Mouse (Mus musculus): ENCODE measurements around the gene Plcb1. TPM values are rescaled to one million over a fixed set of nuclear protein-coding genes. Genes with fewer than 3 reads are reported as not detected.

Gene Plcb1
- polyA plus RNA-seq, 1 experiment from 2014 or later, result 10.9 TPM

GRCm38 (mm10) chr2:135067419-135067818 is 281.6 kb downstream of the Plcb1 start:
- H3K36me3 ChIP-seq, result no peaks in the 10 kb centered on the region
- no peak overlapping the region for H3K9ac ChIP-seq
- ATAC-seq, result no peak
- no peaks in the 10 kb centered on the region for H3K4me1 ChIP-seq (replicated peaks)
- H3K27me3 ChIP-seq (replicated peaks), result no peaks in the 10 kb centered on the region
- H3K4me3 ChIP-seq (replicated peaks), result no peak overlapping the region
- H3K27ac ChIP-seq, result no peak overlapping the region
- no peak overlapping the region for H3K4me2 ChIP-seq (replicated peaks)
- no peaks in the 10 kb centered on the region for H3K9me3 ChIP-seq

GRCm38 (mm10) chr2:135071349-135071748 is 285.5 kb downstream of the Plcb1 start:
- WGBS, result 89% methylated on average over 4 of the region's 4 CpGs
- ATAC-seq, result no peak
- no peaks in the 10 kb centered on the region for H3K4me1 ChIP-seq (replicated peaks)
- no peak overlapping the region for H3K27ac ChIP-seq
- no peak overlapping the region for H3K9ac ChIP-seq
- H3K4me2 ChIP-seq (replicated peaks), result no peak overlapping the region
- no peak overlapping the region for H3K4me3 ChIP-seq (replicated peaks)
- no peaks in the 10 kb centered on the region for H3K27me3 ChIP-seq (replicated peaks)
- H3K36me3 ChIP-seq, result no peaks in the 10 kb centered on the region
- no peaks in the 10 kb centered on the region for H3K9me3 ChIP-seq

GRCm38 (mm10) chr2:135072503-135072902 is 286.6 kb downstream of the Plcb1 start:
- Histone ChIP-seq H3K9me3 (no peaks in the 10 kb centered on the region), H3K4me1 (replicated peaks) (no peaks in the 10 kb centered on the region), H3K4me3 (replicated peaks) (no peak overlapping the region), H3K9ac (no peak overlapping the region), H3K27ac (no peak overlapping the region), H3K27me3 (replicated peaks) (no peaks in the 10 kb centered on the region), H3K4me2 (replicated peaks) (no peak overlapping the region), H3K36me3 (no peaks in the 10 kb centered on the region)
- 74% methylated on average over 5 of the region's 5 CpGs for WGBS
- no peak for ATAC-seq

- ATAC-seq, result no peak
- 65% methylated on average over 5 of the region's 5 CpGs for WGBS
- Histone ChIP-seq H3K4me1 (replicated peaks) (no peaks in the 10 kb centered on the region), H3K27ac (no peak overlapping the region), H3K4me3 (replicated peaks) (no peak overlapping the region), H3K4me2 (replicated peaks) (no peak overlapping the region), H3K9ac (no peak overlapping the region), H3K36me3 (no peaks in the 10 kb centered on the region), H3K9me3 (no peaks in the 10 kb centered on the region), H3K27me3 (replicated peaks) (no peaks in the 10 kb centered on the region)
Observed at GRCm38 (mm10) chr2:135073014-135073413, 287.1 kb downstream of the Plcb1 start.

GRCm38 (mm10) chr2:135075375-135075774 is 289.5 kb downstream of the Plcb1 start:
- H3K4me2 ChIP-seq (replicated peaks), result no peak overlapping the region
- H3K9ac ChIP-seq, result no peak overlapping the region
- H3K27ac ChIP-seq, result no peak overlapping the region
- no peaks in the 10 kb centered on the region for H3K4me1 ChIP-seq (replicated peaks)
- no peaks in the 10 kb centered on the region for H3K9me3 ChIP-seq
- H3K4me3 ChIP-seq (replicated peaks), result no peak overlapping the region
- ATAC-seq, result no peak
- no peaks in the 10 kb centered on the region for H3K36me3 ChIP-seq
- 88% methylated on average over 1 of the region's 1 CpGs for WGBS
- H3K27me3 ChIP-seq (replicated peaks), result no peaks in the 10 kb centered on the region

- Histone ChIP-seq H3K27ac (no peak overlapping the region), H3K27me3 (replicated peaks) (no peaks in the 10 kb centered on the region), H3K36me3 (no peaks in the 10 kb centered on the region), H3K9me3 (no peaks in the 10 kb centered on the region), H3K4me3 (replicated peaks) (no peak overlapping the region), H3K4me1 (replicated peaks) (no peaks in the 10 kb centered on the region), H3K9ac (no peak overlapping the region), H3K4me2 (replicated peaks) (no peak overlapping the region)
- ATAC-seq, result no peak
- 66% methylated on average over 5 of the region's 5 CpGs for WGBS
Observed at GRCm38 (mm10) chr2:135092588-135093162, 306.8 kb downstream of the Plcb1 start.

GRCm38 (mm10) chr2:135101292-135101691 is 315.4 kb downstream of the Plcb1 start:
- WGBS, result 89% methylated on average over 4 of the region's 4 CpGs
- no peak for ATAC-seq
- no peaks in the 10 kb centered on the region for H3K36me3 ChIP-seq

GRCm38 (mm10) chr2:135101943-135102342 is 316.1 kb downstream of the Plcb1 start:
- no peaks in the 10 kb centered on the region for H3K4me1 ChIP-seq (replicated peaks)
- H3K9me3 ChIP-seq, result no peaks in the 10 kb centered on the region
- no peak overlapping the region for H3K4me3 ChIP-seq (replicated peaks)
- 84% methylated on average over 1 of the region's 1 CpGs for whole genome bisulfite sequencing
- no peak overlapping the region for H3K27ac ChIP-seq
- no peak overlapping the region for H3K9ac ChIP-seq
- ATAC-seq, result no peak
- H3K4me2 ChIP-seq (replicated peaks), result no peak overlapping the region
- H3K36me3 ChIP-seq, result no peaks in the 10 kb centered on the region
- H3K27me3 ChIP-seq (replicated peaks), result no peaks in the 10 kb centered on the region

More at GRCm38 (mm10) chr2:135101292-135101691, 315.4 kb downstream of the Plcb1 start:
- H3K27me3 ChIP-seq (replicated peaks), result no peaks in the 10 kb centered on the region
- H3K27ac ChIP-seq, result no peak overlapping the region
- no peak overlapping the region for H3K4me3 ChIP-seq (replicated peaks)
- no peak overlapping the region for H3K4me2 ChIP-seq (replicated peaks)
- H3K9ac ChIP-seq, result no peak overlapping the region
- H3K9me3 ChIP-seq, result no peaks in the 10 kb centered on the region
- no peaks in the 10 kb centered on the region for H3K4me1 ChIP-seq (replicated peaks)

GRCm38 (mm10) chr2:135106649-135107048 is 320.8 kb downstream of the Plcb1 start:
- Histone ChIP-seq H3K27me3 (replicated peaks) (no peaks in the 10 kb centered on the region), H3K4me2 (replicated peaks) (no peak overlapping the region)
- 95% methylated on average over 4 of the region's 4 CpGs for WGBS

GRCm38 (mm10) chr2:135108607-135109006 is 322.7 kb downstream of the Plcb1 start:
- H3K4me3 ChIP-seq (replicated peaks), result no peak overlapping the region
- no peak for ATAC-seq
- H3K4me2 ChIP-seq (replicated peaks), result no peak overlapping the region
- H3K9me3 ChIP-seq, result no peaks in the 10 kb centered on the region
- no peaks in the 10 kb centered on the region for H3K4me1 ChIP-seq (replicated peaks)
- WGBS, result 72% methylated on average over 2 of the region's 2 CpGs
- H3K27ac ChIP-seq, result no peak overlapping the region
- H3K27me3 ChIP-seq (replicated peaks), result no peaks in the 10 kb centered on the region
- no peak overlapping the region for H3K9ac ChIP-seq
- no peaks in the 10 kb centered on the region for H3K36me3 ChIP-seq

More at GRCm38 (mm10) chr2:135106649-135107048, 320.8 kb downstream of the Plcb1 start:
- Histone ChIP-seq H3K4me3 (replicated peaks) (no peak overlapping the region), H3K9me3 (no peaks in the 10 kb centered on the region), H3K36me3 (no peaks in the 10 kb centered on the region), H3K4me1 (replicated peaks) (no peaks in the 10 kb centered on the region), H3K9ac (no peak overlapping the region), H3K27ac (no peak overlapping the region)
- no peak for ATAC-seq

- WGBS, result 88% methylated on average over 3 of the region's 3 CpGs
Observed at GRCm38 (mm10) chr2:135114501-135115128, 328.7 kb downstream of the Plcb1 start.

GRCm38 (mm10) chr2:135123057-135123456 is 337.2 kb downstream of the Plcb1 start:
- no peaks in the 10 kb centered on the region for H3K9me3 ChIP-seq
- no peaks in the 10 kb centered on the region for H3K4me1 ChIP-seq (replicated peaks)
- WGBS, result 88% methylated on average over 4 of the region's 4 CpGs
- no peaks in the 10 kb centered on the region for H3K36me3 ChIP-seq
- H3K9ac ChIP-seq, result no peak overlapping the region
- no peak overlapping the region for H3K27ac ChIP-seq
- no peak overlapping the region for H3K4me2 ChIP-seq (replicated peaks)
- no peaks in the 10 kb centered on the region for H3K27me3 ChIP-seq (replicated peaks)
- H3K4me3 ChIP-seq (replicated peaks), result no peak overlapping the region
- no peak for ATAC-seq

More at GRCm38 (mm10) chr2:135114501-135115128, 328.7 kb downstream of the Plcb1 start:
- no peak overlapping the region for H3K9ac ChIP-seq
- H3K36me3 ChIP-seq, result no peaks in the 10 kb centered on the region
- no peak for ATAC-seq
- no peak overlapping the region for H3K27ac ChIP-seq
- no peak overlapping the region for H3K4me2 ChIP-seq (replicated peaks)
- H3K9me3 ChIP-seq, result no peaks in the 10 kb centered on the region
- no peaks in the 10 kb centered on the region for H3K4me1 ChIP-seq (replicated peaks)
- no peaks in the 10 kb centered on the region for H3K27me3 ChIP-seq (replicated peaks)
- H3K4me3 ChIP-seq (replicated peaks), result no peak overlapping the region

- no peak overlapping the region for H3K4me3 ChIP-seq (replicated peaks)
- no peak for ATAC-seq
- WGBS, result 55% methylated on average over 4 of the region's 4 CpGs
- H3K36me3 ChIP-seq, result no peaks in the 10 kb centered on the region
- no peaks in the 10 kb centered on the region for H3K4me1 ChIP-seq (replicated peaks)
- no peaks in the 10 kb centered on the region for H3K27me3 ChIP-seq (replicated peaks)
- no peaks in the 10 kb centered on the region for H3K9me3 ChIP-seq
- no peak overlapping the region for H3K9ac ChIP-seq
- H3K4me2 ChIP-seq (replicated peaks), result no peak overlapping the region
- no peak overlapping the region for H3K27ac ChIP-seq
Observed at GRCm38 (mm10) chr2:135123695-135124343, 338.0 kb downstream of the Plcb1 start.

Measured in intestine, embryonic 15.5 days (tissue).